Mouse (Mus musculus) heart, adult 2 months (tissue): ENCODE measurements around the gene Tex44.

Experiments used
- CTCF ChIP-seq: fragments of 200-600 bp; IDR thresholded peaks from 2 replicates; pipeline ENCODE4 v1.8.1; 2022; ENCODE audit warnings: antibody characterized with exemption, mild to moderate bottlenecking, moderate library complexity
- EP300 ChIP-seq: fragments of 200-500 bp; IDR thresholded peaks from 2 replicates; pipeline ENCODE4 v1.6.1; 2011; ENCODE audit warnings: low read depth, low read length, control low read depth; ENCODE audit not compliant: insufficient read depth

DNA sequence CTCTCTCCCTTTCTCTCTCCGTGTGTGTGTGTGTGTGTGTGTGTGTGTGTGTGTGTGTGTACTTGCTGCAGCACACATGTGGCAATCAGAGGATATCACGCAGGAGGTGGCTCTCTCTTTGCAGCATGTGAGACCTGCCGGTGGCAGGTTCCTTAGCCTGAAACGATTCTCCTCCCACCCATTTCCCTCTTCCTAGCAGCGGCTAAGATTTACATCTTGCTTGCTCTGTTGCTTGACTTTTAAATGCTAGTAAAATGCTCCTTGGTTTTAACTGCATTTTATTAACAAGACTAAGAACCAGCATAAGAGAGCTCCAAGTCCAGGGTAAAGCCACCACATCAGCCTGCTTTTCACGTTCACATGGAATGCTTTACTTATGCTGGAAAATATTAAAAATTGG is 47.5 kb upstream of the Tex44 start:
- TF ChIP-seq CTCF: no peak
- no peak for TF ChIP-seq EP300
